12 mouse cellular contexts compared by ENCODE assay signal in the genomic region with DNA sequence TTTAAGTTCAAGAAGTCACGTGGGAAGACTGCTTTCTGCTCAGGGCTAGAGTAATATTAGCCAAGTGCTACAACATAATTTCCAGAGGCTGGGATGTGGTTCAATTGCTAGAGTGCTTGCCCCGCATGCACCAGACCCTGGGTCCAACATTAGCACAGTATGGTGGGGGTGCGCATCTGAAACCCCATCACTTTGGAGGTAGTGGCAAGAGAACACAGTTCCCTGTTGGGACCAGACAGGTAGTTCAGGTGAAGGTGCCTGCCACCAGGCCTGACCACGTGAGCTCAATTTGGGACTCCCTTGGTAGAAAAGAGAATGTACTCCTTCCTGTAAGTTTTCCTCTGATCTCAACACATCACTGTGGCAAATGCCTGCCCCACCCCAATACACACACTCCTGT. TPM values are rescaled to one million over a fixed set of nuclear protein-coding genes. Genes with fewer than 3 reads are reported as not detected.
"Had no signal": no experiment of that assay in that cellular context is flagged by ENCODE, and none has a peak within 500 bp of the region (broad histone marks: within the 10 kb centered on the region; RNA-seq: fewer than 3 reads in every experiment).

No protein-coding gene starts in this region.

- H3K9ac ChIP-seq: liver, embryonic 12.5 days; liver, postnatal 0 days; lung, embryonic 15.5 days; midbrain, embryonic 12.5 days had no signal

- H3K27ac ChIP-seq: liver, embryonic 12.5 days; lung, embryonic 15.5 days; macrophage; midbrain, embryonic 12.5 days had no signal

- H3K9me3 ChIP-seq: liver, embryonic 12.5 days; lung, embryonic 15.5 days; megakaryocyte, embryonic 14.5 days; midbrain, embryonic 12.5 days had no signal

- H3K36me3 ChIP-seq: liver, embryonic 12.5 days; lung, embryonic 15.5 days; midbrain, embryonic 12.5 days had no signal

RNA-seq across cellular contexts. Expression of a gene that starts 3.5 kb away (rescaled TPM):
- total RNA-seq: neutrophil, adult 5-6 weeks had no signal
- polyA plus RNA-seq: liver, postnatal 0 days had no signal

RNA-seq across cellular contexts. Expression of a gene that starts 14.9 kb away (rescaled TPM):
- total RNA-seq: layer of hippocampus, postnatal 25 days; left cerebral cortex, postnatal 36 days had no signal
- polyA plus RNA-seq: liver, embryonic 12.5 days; macrophage had no signal

RNA-seq across cellular contexts. Expression of a gene that starts 23.9 kb away (rescaled TPM):
- total RNA-seq: layer of hippocampus, postnatal 25 days; left cerebral cortex, postnatal 36 days; neutrophil, adult 5-6 weeks had no signal
- polyA plus RNA-seq: macrophage had no signal

RNA-seq across cellular contexts. Expression of a gene that starts 58.3 kb away (rescaled TPM):
- total RNA-seq: layer of hippocampus, postnatal 25 days; left cerebral cortex, adult 8-10 months; left cerebral cortex, postnatal 36 days; midbrain, postnatal 0 days; neutrophil, adult 5-6 weeks had no signal
- polyA plus RNA-seq: macrophage; midbrain, embryonic 12.5 days; midbrain, postnatal 0 days; neural tube, embryonic 11.5 days had no signal
